Mouse (Mus musculus): ENCODE measurements around the gene Htatip2.

DNA sequence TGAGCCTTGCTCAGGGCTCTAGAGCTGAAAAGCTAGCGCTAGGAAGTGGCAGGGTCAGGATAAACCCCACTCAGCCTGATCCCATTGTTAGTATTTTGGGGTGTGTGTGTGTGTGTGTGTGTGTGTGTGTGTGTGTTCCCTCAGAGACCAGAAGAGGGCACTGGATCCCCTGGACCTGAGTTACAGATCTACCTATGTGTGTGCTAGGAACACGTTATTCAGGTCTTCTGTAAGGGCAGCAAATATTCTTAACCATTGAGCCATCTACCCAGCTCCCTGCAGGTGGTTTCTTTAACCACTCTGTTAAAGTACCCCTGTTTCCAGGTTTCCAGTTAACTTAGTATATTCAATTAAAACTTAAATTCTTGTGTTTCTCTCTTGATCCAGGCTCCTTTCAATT lies 15.5 kb downstream of the Htatip2 start:
- no peak for TF ChIP-seq POLR2A (IDR thresholded peaks at IDR 0.05; ENCODE audit: insufficient read depth, low read length)
- no peak for TF ChIP-seq CTCF (IDR thresholded peaks at IDR 0.05; ENCODE audit: low read depth, low read length)

Data from ES-Bruce4 (cell line).